Mouse (Mus musculus) midbrain, postnatal 0 days (tissue): Measurements from ENCODE around the gene Zfp597. TPM values are rescaled to one million over a fixed set of nuclear protein-coding genes. Genes with fewer than 3 reads are reported as not detected.
"Not testable (repeated sequence)": the region's sequence is repeated elsewhere in the genome, so short reads cannot be mapped to it uniquely, and the experiment has no call there.

ENCODE experiments used
- ATAC-seq: fragments of 200-750 bp; cut with Nextera tagmentation; 2 replicates; pipeline ENCODE4 v1.8.0; 2017; ENCODE audit warnings: moderate number of reproducible peaks, mild to moderate bottlenecking, moderate TSS enrichment, moderate library complexity; ENCODE audit not compliant: low FRiP score
- DNase-seq: peaks from one replicate; pipeline ENCODE4 v3.0.0-alpha.2; 2015; ENCODE audit warnings: low spot score
- H3K27ac ChIP-seq: fragments of 300-500 bp; sonication (generic); 2 replicates; pipeline ENCODE4 v1.5.1; 2014; ENCODE audit warnings: low read depth, mild to moderate bottlenecking, low read length, mixed read lengths
- H3K27me3 ChIP-seq: fragments of 300-500 bp; sonication (generic); 2 replicates; pipeline ENCODE4 v1.6.1; 2014; ENCODE audit warnings: low read length, control low read depth, mixed read lengths; ENCODE audit not compliant: insufficient read depth
- H3K36me3 ChIP-seq: fragments of 300-500 bp; sonication (generic); 2 replicates; pipeline ENCODE4 v1.6.1; 2014; ENCODE audit warnings: low read length, control low read depth, mixed read lengths; ENCODE audit not compliant: insufficient read depth
- H3K4me1 ChIP-seq: fragments of 300-500 bp; sonication (generic); 2 replicates; pipeline ENCODE4 v1.6.1; 2014; ENCODE audit warnings: mild to moderate bottlenecking, control low read depth, antibody characterized with exemption, low read length, mixed read lengths; ENCODE audit not compliant: insufficient read depth
- H3K4me2 ChIP-seq: fragments of 300-500 bp; sonication (generic); 2 replicates; pipeline ENCODE4 v1.6.1; 2014; ENCODE audit warnings: low read depth, mild to moderate bottlenecking, low read length, mixed read lengths; ENCODE audit not compliant: poor library complexity, severe bottlenecking
- H3K4me3 ChIP-seq: fragments of 300-500 bp; sonication (generic); 2 replicates; pipeline ENCODE4 v1.5.1; 2014; ENCODE audit warnings: low read depth, mild to moderate bottlenecking, low read length, moderate library complexity
- H3K9ac ChIP-seq: fragments of 300-500 bp; sonication (generic); replicated peaks from 2 replicates; pipeline ENCODE4 v1.6.1; 2014; ENCODE audit warnings: mild to moderate bottlenecking, low read length, moderate library complexity, mixed read lengths; ENCODE audit not compliant: poor library complexity, severe bottlenecking
- H3K9me3 ChIP-seq: fragments of 300-500 bp; sonication (generic); 2 replicates; pipeline ENCODE4 v1.6.1; 2016; ENCODE audit warnings: low read length, control low read depth
- CTCF ChIP-seq: IDR thresholded peaks from 2 replicates; pipeline ENCODE4 v1.5.1; 2016; ENCODE audit warnings: antibody characterized with exemption, mild to moderate bottlenecking
- WGBS: fragments of 180-500 bp; shearing (Covaris S2); extraction: QIAGEN DNeasy Blood & Tissue Kit; methylation state at CpG from one replicate; pipeline ENCODE4 v1.1.7; 2014; 5-methylcytosine and 5-hydroxymethylcytosine counted together
- polyA plus RNA-seq: library from polyadenylated mRNA; unstranded; fragments of >200 nt; fragmentation: Nextera tagmentation; extraction: Ambion mirVana; gene quantifications from 2 replicates; pipeline ENCODE4 v1.2.1, GENCODE M21; 2015
- total RNA-seq: library from RNA; depleted of rRNA; stranded (reverse); fragments of >200 nt; gene quantifications from 2 replicates; pipeline ENCODE4 v1.2.3, GENCODE M21; 2014

The Zfp597 gene
- total and polyA plus RNA-seq, 2 experiments from 2014 or later, result 14.9 to 43.4 TPM

DNA sequence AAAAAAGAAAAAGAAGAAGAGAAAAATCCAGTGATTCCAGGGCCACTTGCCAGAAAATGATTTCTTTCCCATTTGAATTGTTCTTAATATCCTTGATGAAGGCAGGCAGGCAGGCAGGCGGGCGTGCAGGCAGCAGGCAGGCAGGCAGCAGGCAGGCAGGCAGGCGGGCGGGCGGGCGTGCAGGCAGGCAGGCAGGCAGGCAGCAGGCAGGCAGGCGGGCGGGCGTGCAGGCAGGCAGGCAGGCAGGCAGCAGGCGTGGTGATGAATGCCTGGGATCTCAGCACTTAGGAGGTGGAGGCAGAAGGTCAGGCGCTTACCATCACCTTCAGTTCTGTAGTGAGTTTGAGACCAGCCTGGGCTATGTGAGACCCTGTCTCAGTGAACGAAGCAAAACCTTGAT lies 31.8 kb downstream of the Zfp597 start:
- no peak for ATAC-seq
- TF ChIP-seq CTCF, result no peak
- Histone ChIP-seq H3K4me3 (no peak overlapping the region), H3K4me1 (peaks cover 6% of the 10 kb centered on the region; the same call in 1 of the 2 replicates), H3K9ac (no peak overlapping the region), H3K36me3 (peaks cover 7% of the 10 kb centered on the region), H3K9me3 (no peaks in the 10 kb centered on the region), H3K4me2 (no peak overlapping the region), H3K27me3 (no peaks in the 10 kb centered on the region), H3K27ac (no peak overlapping the region)
- WGBS, result 46% methylated on average over 8 of the region's 12 CpGs
- DNase-seq, result no peak

DNA sequence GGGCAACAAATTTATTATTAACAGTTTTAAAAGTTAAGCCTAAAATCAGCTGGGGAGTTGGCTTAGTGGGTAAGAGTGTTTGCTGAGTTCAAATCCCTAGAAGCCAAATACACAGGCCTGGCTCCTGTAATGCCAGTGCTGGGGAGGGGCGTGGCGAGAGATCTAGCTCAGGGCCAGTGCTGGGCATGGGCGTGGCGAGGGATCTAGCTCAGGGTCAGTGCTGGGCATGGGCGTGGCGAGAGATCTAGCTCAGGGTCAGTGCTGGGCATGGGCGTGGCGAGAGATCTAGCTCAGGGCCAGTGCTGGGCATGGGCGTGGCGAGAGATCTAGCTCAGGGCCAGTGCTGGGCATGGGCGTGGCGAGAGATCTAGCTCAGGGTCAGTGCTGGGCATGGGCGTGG lies 33.1 kb downstream of the Zfp597 start:
- H3K4me3 ChIP-seq, H3K9ac ChIP-seq, H3K4me1 ChIP-seq, DNase-seq, H3K9me3 ChIP-seq, ATAC-seq, H3K4me2 ChIP-seq, H3K27me3 ChIP-seq, H3K36me3 ChIP-seq, H3K27ac ChIP-seq: not testable (repeated sequence)
- 87% methylated on average over 13 of the region's 13 CpGs for WGBS

DNA sequence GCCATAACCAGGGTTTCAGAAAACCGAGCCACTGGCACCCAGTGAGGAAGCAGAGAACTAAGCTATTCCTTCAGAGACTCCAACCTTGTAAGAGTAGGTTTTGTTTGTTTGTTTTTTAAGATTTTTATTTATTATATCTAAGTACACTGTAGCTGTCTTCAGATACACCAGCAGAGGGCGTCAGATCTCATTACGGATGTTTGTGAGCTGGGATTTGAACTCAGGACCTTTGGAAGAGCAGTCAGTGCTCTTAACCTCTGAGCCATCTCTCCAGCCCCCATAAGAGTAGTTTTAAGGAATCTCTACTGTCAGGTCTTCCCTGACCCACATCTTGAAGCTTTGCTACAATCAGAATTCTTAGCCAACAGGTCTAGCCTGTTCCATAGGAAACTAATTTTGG lies 35.9 kb downstream of the Zfp597 start:
- WGBS, result 75% methylated on average over 3 of the region's 3 CpGs
- Histone ChIP-seq H3K4me1 (peaks cover 7% of the 10 kb centered on the region; the same call in 1 of the 2 replicates), H3K4me2 (peak overlapping the region; percentile 66; the same call in 1 of the 2 replicates), H3K27me3 (no peaks in the 10 kb centered on the region), H3K9me3 (no peaks in the 10 kb centered on the region), H3K36me3 (no peaks in the 10 kb centered on the region), H3K9ac (no peak overlapping the region), H3K4me3 (peak overlapping the region; percentile 64; the same call in 1 of the 2 replicates), H3K27ac (no peak overlapping the region)
- ATAC-seq, result no peak
- TF ChIP-seq CTCF, result peak; percentile 28; the same call in 1 of the 2 replicates
- DNase-seq, result no peak

DNA sequence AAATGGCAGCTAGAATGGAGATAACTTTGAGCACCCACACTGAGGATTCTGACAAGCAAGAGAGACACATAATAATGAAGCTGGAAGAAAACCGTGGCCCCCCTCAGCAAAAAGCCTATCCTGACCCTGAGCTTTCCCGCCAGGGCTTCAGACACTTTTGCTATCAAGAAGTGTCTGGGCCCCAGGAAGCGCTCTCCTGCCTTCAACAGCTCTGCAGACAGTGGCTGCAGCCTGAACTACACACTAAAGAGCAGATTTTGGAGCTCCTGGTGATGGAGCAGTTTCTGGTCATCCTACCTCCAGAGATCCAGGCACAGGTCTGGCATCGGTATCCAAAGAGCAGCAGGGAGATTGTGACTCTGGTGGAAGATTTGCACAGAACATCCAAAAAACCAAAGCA lies 36.5 kb downstream of the Zfp597 start:
- WGBS, result 65% methylated on average over 4 of the region's 4 CpGs
- Histone ChIP-seq H3K27ac (no peak overlapping the region), H3K9me3 (no peaks in the 10 kb centered on the region), H3K27me3 (no peaks in the 10 kb centered on the region), H3K36me3 (no peaks in the 10 kb centered on the region), H3K4me3 (peak overlapping the region; percentile 64), H3K4me2 (peak overlapping the region; percentile 66), H3K4me1 (peaks cover 7% of the 10 kb centered on the region; the same call in 1 of the 2 replicates), H3K9ac (peak overlapping the region; percentile 70; the same call in 1 of the 2 replicates)
- DNase-seq, result no peak
- no peak for TF ChIP-seq CTCF
- ATAC-seq, result no peak

DNA sequence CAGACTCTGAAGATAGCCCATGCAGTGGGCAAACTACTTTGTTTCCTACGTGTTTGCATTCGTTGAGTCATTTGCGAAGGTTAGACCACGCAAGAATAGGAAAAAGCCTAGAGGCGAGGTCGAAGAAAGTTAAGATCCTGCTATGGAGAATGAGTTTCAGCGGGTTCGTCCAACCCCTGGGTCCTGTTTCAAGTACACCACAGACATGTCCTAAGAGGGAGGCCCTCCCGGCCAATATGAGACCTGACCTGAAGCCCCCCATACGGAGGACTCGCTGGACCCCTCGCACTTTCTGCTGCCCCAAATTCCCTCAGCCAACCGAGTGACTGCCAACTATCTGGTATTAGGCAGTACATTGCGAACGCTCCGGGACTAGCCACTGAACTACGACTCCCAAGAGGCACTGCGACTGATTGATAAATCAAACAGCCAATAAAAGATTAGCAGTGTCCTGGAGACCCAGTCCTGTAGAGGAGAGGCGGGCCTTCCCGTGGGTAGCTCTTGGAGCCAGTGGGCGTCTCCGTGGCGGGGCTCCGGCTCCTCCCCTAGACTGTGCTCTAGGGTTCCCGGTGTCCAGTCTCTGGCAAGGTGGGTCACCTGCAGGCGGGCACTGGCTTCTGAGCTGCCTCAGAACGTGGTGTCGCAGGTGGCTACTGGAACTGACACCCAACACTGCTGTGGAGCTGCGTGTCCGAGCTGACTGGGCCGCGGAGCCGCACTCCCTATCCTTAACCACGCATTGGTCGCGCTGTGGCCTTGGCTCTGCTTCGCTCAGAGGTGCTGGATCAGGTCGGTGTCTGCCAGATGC lies 37.4 kb downstream of the Zfp597 start, which contains the start of gene Zfp174:
Gene Zfp174 (plus strand): TSS at position 558 of the 808 bp plus-strand sequence.
- TF ChIP-seq CTCF, result 0 out of 2 replicates have a peak, but pooled peaks have one; percentile 2
- ATAC-seq (peak; percentile 99), DNase-seq (peak; percentile 99)
- H3K4me1 ChIP-seq, result peaks cover 7% of the 10 kb centered on the region; the same call in 1 of the 2 replicates
- peak within 1 kb of the TSS; percentile 64 for H3K4me3 ChIP-seq
- peak within 1 kb of the TSS; percentile 63 for H3K27ac ChIP-seq
- no peaks in the 10 kb centered on the region for H3K27me3 ChIP-seq
- H3K9ac ChIP-seq, result peak within 1 kb of the TSS; percentile 70
- H3K4me2 ChIP-seq, result peak within 1 kb of the TSS; percentile 66
- H3K36me3 ChIP-seq, result no peaks in the 10 kb centered on the region
- WGBS, result 4% methylated on average over 38 of the region's 38 CpGs
- no peaks in the 10 kb centered on the region for H3K9me3 ChIP-seq

DNA sequence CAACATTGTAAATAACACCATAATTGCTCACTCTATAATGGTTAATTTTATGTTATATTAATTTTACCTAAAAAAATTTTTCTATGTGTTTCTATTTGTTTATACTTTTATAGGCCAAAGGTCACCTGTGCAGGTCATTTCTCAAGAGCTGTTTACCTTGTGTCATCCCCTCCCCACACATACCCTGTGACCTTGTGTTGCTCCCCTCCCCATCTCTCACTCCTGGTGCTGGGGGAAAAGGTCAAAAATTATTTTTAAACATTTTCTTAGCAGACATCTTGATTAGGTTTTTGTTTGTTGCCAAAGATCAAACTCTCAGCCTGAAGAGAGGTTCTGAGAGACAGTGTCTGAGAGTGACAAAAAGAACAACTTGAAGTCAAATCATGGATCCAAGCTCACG lies 40.6 kb downstream of the Zfp597 start:
- H3K9ac ChIP-seq, result no peak overlapping the region
- no peak overlapping the region for H3K4me2 ChIP-seq
- no peak for DNase-seq
- TF ChIP-seq CTCF, result no peak
- no peak overlapping the region for H3K4me3 ChIP-seq
- H3K36me3 ChIP-seq, result no peaks in the 10 kb centered on the region
- no peak for ATAC-seq
- peaks cover 7% of the 10 kb centered on the region; the same call in 1 of the 2 replicates for H3K4me1 ChIP-seq
- no peak overlapping the region for H3K27ac ChIP-seq
- no peaks in the 10 kb centered on the region for H3K27me3 ChIP-seq
- 70% methylated on average over 1 of the region's 1 CpGs for WGBS
- H3K9me3 ChIP-seq, result no peaks in the 10 kb centered on the region
